Mouse (Mus musculus): Measurements from ENCODE around the gene Slc26a10.
"Not testable (repeated sequence)": the region's sequence is repeated elsewhere in the genome, so short reads cannot be mapped to it uniquely, and the experiment has no call there.

Slc26a10 gene

GRCm38 (mm10) chr10:127134394-127135035, 45.9 kb downstream of the Slc26a10 start:
- not testable (repeated sequence) for DNase-seq (ENCODE audit: low read depth, low spot score)

GRCm38 (mm10) chr10:127132469-127132868, 48.0 kb downstream of the Slc26a10 start:
- no peak for DNase-seq (ENCODE audit: low read depth, low spot score)

GRCm38 (mm10) chr10:127129431-127129830, 51.0 kb downstream of the Slc26a10 start:
- DNase-seq (ENCODE audit: low read depth, low spot score) = no peak

GRCm38 (mm10) chr10:127127711-127128279, 52.6 kb downstream of the Slc26a10 start:
- no peak for DNase-seq (ENCODE audit: low read depth, low spot score)

- DNase-seq (ENCODE audit: low read depth, low spot score) = no peak
Observed at GRCm38 (mm10) chr10:127126579-127126978, 53.9 kb downstream of the Slc26a10 start.

- DNase-seq (ENCODE audit: low read depth, low spot score) = no peak
Observed at GRCm38 (mm10) chr10:127125210-127126001, 55.0 kb downstream of the Slc26a10 start.

- DNase-seq (ENCODE audit: low read depth, low spot score) = peak; percentile 71
Observed at GRCm38 (mm10) chr10:127123436-127123805, 57.0 kb downstream of the Slc26a10 start.

GRCm38 (mm10) chr10:127122784-127123435, 57.5 kb downstream of the Slc26a10 start:
- DNase-seq (ENCODE audit: low read depth, low spot score) = peak; percentile 58

- DNase-seq (ENCODE audit: low read depth, low spot score) = no peak
Observed at GRCm38 (mm10) chr10:127122018-127122417, 58.4 kb downstream of the Slc26a10 start.

Measured in telencephalon, adult 2 months (tissue).